Mouse (Mus musculus): Measurements from ENCODE around the gene Gabpb2. TPM values are rescaled to one million over a fixed set of nuclear protein-coding genes. Genes with fewer than 3 reads are reported as not detected.
A peak's percentile ranks its signal among the peaks of the same experiment; 100 is the strongest.

Gene Gabpb2
- polyA plus RNA-seq (2016; fragmentation: Nextera tagmentation; extraction: Ambion mirVana), result 7.7 and 8.9 TPM in 2 replicates

DNA sequence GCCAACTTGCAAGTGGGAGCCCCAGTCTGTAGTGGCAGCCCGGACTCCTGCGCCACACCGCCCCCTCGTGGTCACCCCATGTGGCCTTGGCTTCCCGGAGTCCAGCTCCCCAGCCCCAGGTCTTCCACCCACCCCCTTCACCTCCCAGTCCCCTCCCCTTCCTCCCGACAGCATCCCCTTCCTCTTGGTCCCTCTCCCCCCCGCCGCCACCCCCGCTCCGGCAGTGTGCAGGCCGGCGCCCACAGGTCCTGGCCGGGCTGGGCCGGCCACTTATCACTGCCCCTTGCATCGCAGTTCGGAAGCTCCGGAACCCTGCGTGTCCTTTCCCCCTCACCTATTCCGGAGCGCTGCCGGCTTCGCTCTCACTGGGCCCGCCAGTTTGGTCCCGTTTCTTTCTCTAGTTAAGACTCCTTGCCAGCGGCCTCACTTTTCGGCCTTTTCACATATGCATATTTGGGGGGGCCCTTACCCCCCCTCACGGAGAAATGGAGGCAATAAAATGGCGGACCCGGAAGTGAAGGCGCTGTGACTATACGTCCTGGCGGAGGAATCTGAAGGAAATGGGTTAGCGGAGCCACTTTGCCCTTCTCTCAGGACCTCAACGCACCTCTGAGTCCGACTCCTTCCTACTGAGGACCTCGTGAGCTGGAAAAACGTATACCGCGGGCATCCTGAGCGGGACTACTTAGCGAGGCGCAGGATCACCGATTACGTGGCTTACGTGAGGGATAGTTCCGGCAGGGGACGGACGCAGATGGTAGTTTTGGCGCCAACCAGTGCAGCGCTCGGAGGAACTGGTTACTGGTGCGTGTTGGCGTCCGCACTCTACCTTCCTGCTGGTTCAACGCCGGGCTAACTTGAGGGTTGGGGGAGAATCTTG, at the start of gene Gabpb2:
Gene Gabpb2, minus strand, starts transcription at position 662 of the 880 bp plus-strand sequence.
- Histone ChIP-seq H3K4me3 (peak within 1 kb of the TSS; percentile 80), H3K27me3 (replicated peaks) (no peaks in the 10 kb centered on the region), H3K36me3 (peaks cover 45% of the 10 kb centered on the region), H3K27ac (ENCODE audit: poor library complexity, severe bottlenecking) (peak within 1 kb of the TSS; percentile 99), H3K9ac (peak within 1 kb of the TSS; percentile 91), H3K4me2 (peak within 1 kb of the TSS; percentile 71), H3K9me3 (replicated peaks) (no peaks in the 10 kb centered on the region), H3K4me1 (replicated peaks) (peaks cover 9% of the 10 kb centered on the region)
- WGBS, result under 1% methylated on average over 56 of the region's 56 CpGs
- peak; percentile 92 for ATAC-seq (ENCODE audit: insufficient number of reproducible peaks, low FRiP score)

DNA sequence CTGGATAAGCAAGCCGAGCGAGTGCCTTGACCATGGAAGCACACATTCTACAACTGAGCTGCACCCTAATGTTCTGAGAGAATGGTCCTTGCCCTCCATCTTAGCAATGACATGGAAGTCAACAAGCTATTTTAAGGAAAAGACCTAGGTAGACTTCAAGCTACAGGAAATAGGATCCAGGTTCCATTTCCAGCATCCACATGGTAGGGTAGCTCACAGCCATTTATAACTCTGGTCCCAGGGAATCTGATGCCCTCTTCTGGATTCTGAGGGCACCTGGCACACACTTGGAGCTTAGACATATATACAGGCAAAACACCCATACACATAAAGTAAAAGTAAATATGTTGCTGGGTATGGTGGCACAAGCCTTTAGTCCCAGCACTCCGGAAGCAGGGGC, 48.3 kb upstream of the Gabpb2 start:
- peaks cover 19% of the 10 kb centered on the region for H3K4me1 ChIP-seq (replicated peaks)
- H3K27me3 ChIP-seq (replicated peaks), result no peaks in the 10 kb centered on the region
- 95% methylated on average over 3 of the region's 3 CpGs for WGBS
- H3K27ac ChIP-seq (ENCODE audit: poor library complexity, severe bottlenecking), result no peak overlapping the region
- H3K36me3 ChIP-seq, result peaks cover 68% of the 10 kb centered on the region
- H3K9ac ChIP-seq, result no peak overlapping the region
- ATAC-seq (ENCODE audit: insufficient number of reproducible peaks, low FRiP score), result no peak
- no peak overlapping the region for H3K4me2 ChIP-seq
- H3K9me3 ChIP-seq (replicated peaks), result peaks cover 4% of the 10 kb centered on the region; the same call in 1 of the 2 replicates
- no peak overlapping the region for H3K4me3 ChIP-seq

DNA sequence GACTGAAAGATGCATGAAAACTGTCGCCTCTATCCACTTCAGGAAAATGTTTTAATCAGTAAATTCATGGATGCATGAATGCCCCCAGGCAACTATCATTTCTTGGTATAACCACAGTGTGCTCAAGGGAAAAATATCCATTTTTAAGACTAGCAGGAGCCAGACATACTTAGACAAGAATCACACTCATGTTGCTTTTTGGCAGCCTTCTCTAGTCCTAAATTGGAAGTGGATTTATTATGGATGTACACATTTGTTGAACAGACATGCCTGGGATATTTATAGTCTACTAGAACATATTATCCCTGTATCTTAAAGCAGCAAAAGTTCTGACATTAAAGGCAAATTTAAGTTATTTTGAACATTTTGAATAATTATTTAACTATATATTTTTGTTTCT, 47.0 kb upstream of the Gabpb2 start:
- WGBS, result 78% methylated on average over 1 of the region's 1 CpGs
- ATAC-seq (ENCODE audit: insufficient number of reproducible peaks, low FRiP score), result no peak

DNA sequence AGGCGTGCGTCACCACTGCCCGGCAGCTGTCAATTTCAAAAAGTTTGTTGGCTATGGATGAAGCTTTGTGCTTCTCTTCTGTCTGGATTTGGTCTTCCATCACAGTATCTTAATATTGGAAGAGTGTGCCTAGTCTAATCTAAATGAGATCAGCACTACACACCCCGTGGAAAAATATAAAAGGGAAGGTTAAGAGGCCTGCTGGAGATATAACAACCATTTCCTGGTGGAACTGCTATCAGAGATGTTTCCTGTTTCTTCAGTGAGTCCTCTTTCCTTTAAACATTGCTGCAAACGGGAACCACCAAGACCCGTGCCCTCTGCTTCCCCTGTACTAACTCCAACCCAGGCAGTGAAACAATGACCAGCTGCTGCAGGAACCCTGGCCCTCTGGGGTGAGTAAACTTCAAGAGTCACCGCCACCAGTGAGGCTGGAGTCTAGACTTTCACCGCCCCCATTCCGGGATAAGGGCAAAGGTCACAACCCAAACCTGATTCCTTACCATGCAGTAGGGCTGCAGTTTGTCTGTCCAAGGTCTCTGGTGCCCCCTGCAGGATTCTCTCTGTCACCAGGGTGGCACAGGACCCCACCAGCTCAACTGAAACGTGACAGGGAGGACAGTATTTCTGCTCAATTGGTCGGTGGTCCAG, 45.5 kb upstream of the Gabpb2 start:
- Histone ChIP-seq H3K4me2 (no peak overlapping the region), H3K4me1 (replicated peaks) (peaks cover 8% of the 10 kb centered on the region; the same call in 1 of the 2 replicates), H3K4me3 (no peak overlapping the region), H3K9me3 (replicated peaks) (peaks cover 4% of the 10 kb centered on the region; the same call in 1 of the 2 replicates), H3K27me3 (replicated peaks) (no peaks in the 10 kb centered on the region), H3K36me3 (peaks cover 82% of the 10 kb centered on the region), H3K9ac (no peak overlapping the region), H3K27ac (ENCODE audit: poor library complexity, severe bottlenecking) (no peak overlapping the region)
- WGBS, result 46% methylated on average over 11 of the region's 11 CpGs
- ATAC-seq (ENCODE audit: insufficient number of reproducible peaks, low FRiP score), result 0 out of 2 replicates have a peak, but pooled peaks have one; percentile 36

More for the DNA sequence above, 47.0 kb upstream of the Gabpb2 start:
- Histone ChIP-seq H3K36me3 (peaks cover 77% of the 10 kb centered on the region), H3K27ac (ENCODE audit: poor library complexity, severe bottlenecking) (no peak overlapping the region), H3K4me2 (no peak overlapping the region), H3K27me3 (replicated peaks) (no peaks in the 10 kb centered on the region), H3K9ac (no peak overlapping the region), H3K9me3 (replicated peaks) (peaks cover 4% of the 10 kb centered on the region; the same call in 1 of the 2 replicates), H3K4me3 (no peak overlapping the region), H3K4me1 (replicated peaks) (peaks cover 11% of the 10 kb centered on the region)

DNA sequence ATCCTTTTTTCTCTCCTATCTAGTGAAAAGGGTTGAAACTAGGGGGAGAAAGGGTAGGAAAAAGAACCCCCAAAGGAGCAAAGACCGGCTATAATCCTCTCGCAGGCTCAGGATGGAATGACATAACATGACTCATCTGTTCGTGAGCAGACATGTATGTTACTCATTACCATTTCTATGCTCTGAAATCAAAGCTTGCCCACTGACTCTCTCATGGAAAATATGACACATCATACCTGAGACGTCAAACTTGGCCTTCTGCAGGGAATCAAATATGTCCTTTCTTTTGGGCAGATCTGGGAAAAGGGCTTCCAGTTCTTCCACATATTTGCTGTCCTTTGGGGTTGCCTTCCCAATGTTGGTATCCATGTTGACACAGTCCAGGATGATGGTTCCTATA, 44.3 kb upstream of the Gabpb2 start:
- ATAC-seq (ENCODE audit: insufficient number of reproducible peaks, low FRiP score), result no peak
- Histone ChIP-seq H3K36me3 (peaks cover 81% of the 10 kb centered on the region), H3K9me3 (replicated peaks) (peaks cover 2% of the 10 kb centered on the region; the same call in 1 of the 2 replicates), H3K4me3 (no peak overlapping the region), H3K9ac (no peak overlapping the region), H3K27me3 (replicated peaks) (no peaks in the 10 kb centered on the region), H3K4me1 (replicated peaks) (peaks cover 8% of the 10 kb centered on the region; the same call in 1 of the 2 replicates), H3K4me2 (no peak overlapping the region), H3K27ac (ENCODE audit: poor library complexity, severe bottlenecking) (no peak overlapping the region)
- WGBS, result 88% methylated on average over 4 of the region's 4 CpGs

DNA sequence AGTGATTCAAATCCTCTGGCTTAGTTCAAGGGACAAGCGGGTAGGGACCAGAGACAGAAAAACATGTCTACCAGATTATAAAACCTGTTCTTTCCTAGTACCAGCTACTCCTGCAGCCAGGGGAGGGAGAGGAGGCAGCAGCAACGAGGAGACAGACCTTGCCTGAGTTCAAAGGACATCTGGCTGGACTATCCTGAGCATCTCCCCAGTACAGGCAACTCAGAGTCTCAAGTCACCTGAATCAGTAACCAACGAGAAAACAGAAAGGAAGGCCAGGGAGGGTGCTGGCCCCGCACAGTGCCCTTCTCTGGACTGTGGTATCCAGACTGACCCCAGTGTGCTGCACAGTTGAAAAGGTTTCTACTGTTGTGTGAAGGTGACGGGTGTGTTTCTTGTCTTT, 39.2 kb upstream of the Gabpb2 start:
- no peak overlapping the region for H3K27ac ChIP-seq (ENCODE audit: poor library complexity, severe bottlenecking)
- no peak overlapping the region for H3K4me2 ChIP-seq
- no peaks in the 10 kb centered on the region for H3K27me3 ChIP-seq (replicated peaks)
- H3K9me3 ChIP-seq (replicated peaks), result no peaks in the 10 kb centered on the region
- WGBS, result 80% methylated on average over 5 of the region's 5 CpGs
- ATAC-seq (ENCODE audit: insufficient number of reproducible peaks, low FRiP score), result no peak
- no peak overlapping the region for H3K9ac ChIP-seq
- H3K36me3 ChIP-seq, result peaks cover 92% of the 10 kb centered on the region
- H3K4me1 ChIP-seq (replicated peaks), result no peaks in the 10 kb centered on the region
- no peak overlapping the region for H3K4me3 ChIP-seq

DNA sequence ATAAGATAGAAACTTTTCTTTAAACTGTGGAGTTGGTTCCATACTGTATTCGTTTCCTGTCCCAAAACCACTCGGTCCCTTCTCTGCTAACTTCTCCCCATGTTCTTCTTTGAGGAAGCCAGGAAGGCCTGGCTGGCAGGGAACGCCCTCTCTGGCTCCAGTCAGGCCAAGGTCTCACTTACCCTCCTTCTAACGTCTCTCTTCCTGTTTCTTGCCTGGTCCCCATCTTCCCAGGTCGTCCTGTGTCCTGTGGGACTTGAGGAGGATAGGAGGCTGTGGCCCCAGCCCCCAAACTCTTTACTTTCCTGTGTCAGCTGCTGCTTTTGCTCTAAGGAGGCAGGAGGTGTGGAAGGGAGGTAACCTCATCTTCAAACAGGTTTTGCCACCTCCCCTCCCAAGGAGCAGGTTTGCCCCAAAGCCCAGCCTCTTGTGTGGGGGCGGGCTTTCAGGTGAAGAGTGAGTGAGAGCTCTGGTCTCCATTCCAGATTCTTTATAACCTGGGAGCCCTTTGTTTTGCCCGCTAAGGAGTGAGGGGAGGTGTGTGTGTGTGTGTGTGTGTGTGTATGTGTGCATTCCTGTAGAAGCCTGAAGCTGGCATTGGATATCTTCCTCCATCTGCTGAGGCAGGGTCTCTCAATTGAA, 33.2 kb upstream of the Gabpb2 start, which contains the start of gene Bnipl:
Gene Bnipl, minus strand, starts transcription at position 411 of the 642 bp plus-strand sequence.
- no peaks in the 10 kb centered on the region; the same call in 1 of the 2 replicates for H3K4me1 ChIP-seq (replicated peaks)
- no peak within 1 kb of the TSS for H3K9ac ChIP-seq
- ATAC-seq (ENCODE audit: insufficient number of reproducible peaks, low FRiP score), result no peak
- H3K36me3 ChIP-seq, result peaks cover 46% of the 10 kb centered on the region
- H3K9me3 ChIP-seq (replicated peaks), result no peaks in the 10 kb centered on the region
- H3K4me3 ChIP-seq, result no peak within 1 kb of the TSS
- no peak within 1 kb of the TSS for H3K27ac ChIP-seq (ENCODE audit: poor library complexity, severe bottlenecking)
- WGBS, result 41% methylated on average over 7 of the region's 7 CpGs
- no peak within 1 kb of the TSS for H3K4me2 ChIP-seq
- H3K27me3 ChIP-seq (replicated peaks), result no peaks in the 10 kb centered on the region

DNA sequence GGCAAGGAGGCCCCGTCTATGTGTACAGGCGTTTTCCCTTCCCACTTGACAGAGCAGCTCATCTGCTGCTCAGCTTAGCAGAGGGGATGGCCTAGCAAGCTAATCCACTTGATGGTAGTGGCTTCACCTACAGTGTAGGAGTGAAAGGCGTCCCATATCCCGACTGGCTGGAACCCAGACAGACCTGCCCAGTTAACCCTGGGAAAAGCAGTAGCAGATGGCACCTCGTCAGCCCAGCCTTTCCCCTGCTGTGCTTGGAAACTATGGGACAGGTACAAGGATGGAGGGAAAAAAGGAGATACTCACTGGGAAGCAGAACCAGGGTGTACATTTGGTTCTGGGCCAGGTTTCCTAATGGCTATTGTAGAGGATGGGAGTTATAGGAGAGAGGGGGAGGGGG, 32.6 kb upstream of the Gabpb2 start:
- no peak for ATAC-seq (ENCODE audit: insufficient number of reproducible peaks, low FRiP score)
- Histone ChIP-seq H3K9ac (no peak overlapping the region), H3K4me2 (no peak overlapping the region), H3K27me3 (replicated peaks) (no peaks in the 10 kb centered on the region), H3K4me3 (no peak overlapping the region), H3K4me1 (replicated peaks) (no peaks in the 10 kb centered on the region; the same call in 1 of the 2 replicates), H3K36me3 (peaks cover 44% of the 10 kb centered on the region), H3K27ac (ENCODE audit: poor library complexity, severe bottlenecking) (no peak overlapping the region), H3K9me3 (replicated peaks) (0 out of 2 replicates have a peak, but pooled peaks cover 2% of the 10 kb centered on the region)
- 73% methylated on average over 5 of the region's 5 CpGs for WGBS

DNA sequence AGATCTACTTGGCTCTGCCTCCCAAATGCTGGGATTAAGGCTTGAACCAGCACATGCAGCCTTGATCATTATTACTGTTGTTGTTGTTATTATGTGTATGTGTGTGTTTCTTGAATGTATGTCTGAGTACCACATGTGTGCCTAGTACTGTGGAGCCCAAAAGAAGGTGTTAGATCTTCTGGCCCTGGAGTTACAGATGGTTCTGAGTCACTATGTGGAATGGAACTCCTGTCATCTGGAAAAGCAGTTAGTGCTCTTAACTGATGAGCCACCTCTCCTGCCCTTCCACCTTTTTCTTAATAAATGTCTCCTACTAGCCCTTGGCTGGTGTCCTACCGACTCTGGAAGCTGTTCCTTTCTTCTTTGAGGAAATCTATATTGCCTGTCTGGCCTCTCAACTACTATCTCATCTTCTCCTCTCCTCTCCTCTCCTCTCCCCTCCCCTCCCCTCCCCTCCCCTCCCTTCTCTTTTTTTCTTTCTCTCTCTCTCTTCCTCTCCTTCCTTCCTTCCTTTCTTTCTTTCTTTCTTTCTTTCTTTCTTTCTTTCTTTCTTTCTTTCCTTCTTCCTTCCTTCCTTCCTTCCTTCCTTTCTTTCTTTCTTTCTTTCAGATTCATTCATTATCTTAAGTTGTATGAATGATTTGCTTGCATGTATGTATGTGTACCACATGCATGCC, 30.1 kb upstream of the Gabpb2 start:
- 57% methylated on average over 1 of the region's 1 CpGs for WGBS

DNA sequence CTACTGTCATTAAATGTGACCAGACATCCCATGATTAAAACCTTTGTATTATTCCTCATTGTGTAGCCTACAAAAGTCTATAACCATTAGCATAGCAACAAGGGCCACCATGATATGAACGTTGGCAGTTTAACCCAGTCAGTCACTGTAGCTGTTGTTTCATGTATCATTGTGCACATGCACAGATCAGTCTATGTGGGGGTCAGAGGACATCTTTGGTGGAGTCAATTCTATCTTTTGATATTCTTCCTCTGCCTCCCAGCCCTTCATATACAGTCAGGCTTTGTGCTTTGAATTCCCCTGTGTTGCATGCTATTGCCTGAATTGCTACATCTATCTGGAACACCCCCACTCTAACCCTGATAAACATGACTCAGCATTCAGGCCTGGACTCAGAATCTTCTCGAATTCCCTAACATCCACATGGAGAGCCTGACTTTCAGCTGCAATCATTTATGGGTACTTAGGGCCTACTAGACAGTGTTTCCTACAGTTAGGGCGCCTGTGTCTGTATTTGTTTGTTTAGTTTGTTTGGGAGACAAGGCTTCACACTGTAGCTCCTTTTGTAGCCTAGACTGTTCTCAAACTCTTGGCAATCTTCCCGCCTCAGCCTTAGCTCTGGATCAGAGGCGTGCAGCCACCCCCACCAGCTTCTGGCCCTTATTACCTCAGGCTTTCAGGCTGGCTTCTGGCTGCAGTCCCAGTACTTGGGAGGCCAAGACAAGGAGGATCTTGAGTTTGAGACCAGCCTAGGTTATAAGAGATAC, 28.9 kb upstream of the Gabpb2 start:
- no peak for ATAC-seq (ENCODE audit: insufficient number of reproducible peaks, low FRiP score)
- Histone ChIP-seq H3K4me3 (no peak overlapping the region), H3K9me3 (replicated peaks) (0 out of 2 replicates have a peak, but pooled peaks cover 3% of the 10 kb centered on the region), H3K9ac (no peak overlapping the region), H3K4me1 (replicated peaks) (no peaks in the 10 kb centered on the region; the same call in 1 of the 2 replicates), H3K36me3 (peaks cover 16% of the 10 kb centered on the region), H3K27me3 (replicated peaks) (no peaks in the 10 kb centered on the region), H3K27ac (ENCODE audit: poor library complexity, severe bottlenecking) (no peak overlapping the region), H3K4me2 (no peak overlapping the region)
- WGBS, result 77% methylated on average over 5 of the region's 5 CpGs

More for the DNA sequence above, 30.1 kb upstream of the Gabpb2 start:
- Histone ChIP-seq H3K4me2 (no peak overlapping the region), H3K36me3 (peaks cover 23% of the 10 kb centered on the region), H3K9me3 (replicated peaks) (0 out of 2 replicates have a peak, but pooled peaks cover 3% of the 10 kb centered on the region), H3K27me3 (replicated peaks) (no peaks in the 10 kb centered on the region), H3K4me1 (replicated peaks) (no peaks in the 10 kb centered on the region; the same call in 1 of the 2 replicates), H3K4me3 (no peak overlapping the region), H3K27ac (ENCODE audit: poor library complexity, severe bottlenecking) (no peak overlapping the region), H3K9ac (no peak overlapping the region)
- ATAC-seq (ENCODE audit: insufficient number of reproducible peaks, low FRiP score), result no peak
